Mouse (Mus musculus): ENCODE results near the gene Micu2. TPM values are rescaled to one million over a fixed set of nuclear protein-coding genes. Genes with fewer than 3 reads are reported as not detected.

The Micu2 gene
- polyA plus RNA-seq, 1 experiment = 10.7 TPM

DNA sequence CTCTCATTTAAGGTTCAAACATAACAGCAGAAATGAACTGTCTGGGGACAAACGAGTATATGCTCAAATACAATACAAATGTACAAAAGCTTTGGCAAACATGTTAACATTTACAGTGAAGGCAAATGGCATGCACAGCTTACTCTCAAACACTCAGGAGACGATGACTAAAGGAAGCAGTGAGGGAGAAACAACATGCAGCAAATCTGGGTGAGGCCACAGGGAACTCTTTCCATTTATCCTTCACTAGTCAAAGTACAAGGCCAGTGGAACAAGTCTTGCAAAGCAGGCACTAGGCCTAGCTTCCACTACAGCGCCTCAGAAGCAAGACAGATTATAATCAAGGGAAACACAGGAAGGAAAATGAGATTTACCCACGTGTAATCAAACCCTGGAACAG lies 116.3 kb downstream of the Micu2 start:
- TF ChIP-seq CTCF (IDR thresholded peaks at IDR 0.05; ENCODE audit: extremely low read depth, insufficient read depth, insufficient read length, insufficient replicate concordance) (no peak), POLR2A (IDR thresholded peaks at IDR 0.05; ENCODE audit: low read depth, low read length) (no peak)

GRCm38 (mm10) chr14:57881793-57882192 lies 117.3 kb downstream of the Micu2 start:
- H3K4me1 ChIP-seq (ENCODE audit: control insufficient read depth, insufficient read depth, insufficient read length) = peaks cover 3% of the 10 kb centered on the region
- 68% methylated on average over 4 of the region's 4 CpGs for WGBS
- H3K4me3 ChIP-seq (ENCODE audit: extremely low read depth, insufficient read depth, insufficient read length) = no peak overlapping the region
- TF ChIP-seq POLR2A (IDR thresholded peaks at IDR 0.05; ENCODE audit: low read depth, low read length) (no peak), CTCF (IDR thresholded peaks at IDR 0.05; ENCODE audit: extremely low read depth, insufficient read depth, insufficient read length, insufficient replicate concordance) (no peak)
- no peaks in the 10 kb centered on the region for H3K36me3 ChIP-seq (ENCODE audit: control insufficient read depth, insufficient read depth, low read length)
- no peak for DNase-seq (ENCODE audit: low read depth in 1 of 2, low spot score in 2 of 2)
- H3K27ac ChIP-seq (ENCODE audit: insufficient read depth, low read length) = peak overlapping the region; percentile 1; the same call in 1 of the 2 replicates
- no peaks in the 10 kb centered on the region for H3K27me3 ChIP-seq (ENCODE audit: control insufficient read depth, insufficient read depth, low read length)

More for the DNA sequence above, 116.3 kb downstream of the Micu2 start:
- no peak for DNase-seq (ENCODE audit: low read depth in 1 of 2, low spot score in 2 of 2)
- no peak overlapping the region for H3K27ac ChIP-seq (ENCODE audit: insufficient read depth, low read length)
- H3K4me3 ChIP-seq (ENCODE audit: extremely low read depth, insufficient read depth, insufficient read length) = no peak overlapping the region
- no peaks in the 10 kb centered on the region for H3K36me3 ChIP-seq (ENCODE audit: control insufficient read depth, insufficient read depth, low read length)
- H3K27me3 ChIP-seq (ENCODE audit: control insufficient read depth, insufficient read depth, low read length) = no peaks in the 10 kb centered on the region
- peaks cover 5% of the 10 kb centered on the region for H3K4me1 ChIP-seq (ENCODE audit: control insufficient read depth, insufficient read depth, insufficient read length)
- WGBS = 53% methylated on average over 4 of the region's 4 CpGs

GRCm38 (mm10) chr14:57881074-57881473 lies 118.0 kb downstream of the Micu2 start:
- Histone ChIP-seq H3K27ac (ENCODE audit: insufficient read depth, low read length) (no peak overlapping the region), H3K4me1 (ENCODE audit: control insufficient read depth, insufficient read depth, insufficient read length) (peaks cover 3% of the 10 kb centered on the region), H3K4me3 (ENCODE audit: extremely low read depth, insufficient read depth, insufficient read length) (no peak overlapping the region), H3K27me3 (ENCODE audit: control insufficient read depth, insufficient read depth, low read length) (no peaks in the 10 kb centered on the region), H3K36me3 (ENCODE audit: control insufficient read depth, insufficient read depth, low read length) (no peaks in the 10 kb centered on the region)
- no peak for DNase-seq (ENCODE audit: low read depth in 1 of 2, low spot score in 2 of 2)
- TF ChIP-seq POLR2A (IDR thresholded peaks at IDR 0.05; ENCODE audit: low read depth, low read length) (no peak), CTCF (IDR thresholded peaks at IDR 0.05; ENCODE audit: extremely low read depth, insufficient read depth, insufficient read length, insufficient replicate concordance) (no peak)

DNA sequence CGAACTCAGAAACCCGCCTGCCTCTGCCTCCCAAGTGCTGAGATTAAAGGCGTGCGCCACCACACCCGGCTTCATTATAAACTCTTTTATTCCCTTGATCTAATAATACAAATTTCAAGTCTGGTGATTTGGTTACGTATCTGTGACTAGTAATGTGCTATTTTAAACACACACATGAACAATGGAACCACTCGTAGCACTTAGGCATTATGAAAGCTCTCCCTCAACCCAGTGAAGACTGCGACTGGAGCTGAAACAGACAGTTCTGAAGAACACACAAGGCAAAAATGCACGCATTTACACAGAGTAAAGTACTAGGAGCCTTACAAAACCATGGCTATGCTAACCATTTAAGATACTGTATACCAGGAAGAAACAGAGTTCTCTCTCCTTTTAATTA lies 121.1 kb downstream of the Micu2 start:
- no peak overlapping the region for H3K27ac ChIP-seq (ENCODE audit: insufficient read depth, low read length)
- peaks cover 2% of the 10 kb centered on the region; the same call in 1 of the 2 replicates for H3K36me3 ChIP-seq (ENCODE audit: control insufficient read depth, insufficient read depth, low read length)
- TF ChIP-seq POLR2A (IDR thresholded peaks at IDR 0.05; ENCODE audit: low read depth, low read length) (no peak), CTCF (IDR thresholded peaks at IDR 0.05; ENCODE audit: extremely low read depth, insufficient read depth, insufficient read length, insufficient replicate concordance) (no peak)
- WGBS = 90% methylated on average over 9 of the region's 9 CpGs
- H3K4me3 ChIP-seq (ENCODE audit: extremely low read depth, insufficient read depth, insufficient read length) = no peak overlapping the region
- no peaks in the 10 kb centered on the region for H3K27me3 ChIP-seq (ENCODE audit: control insufficient read depth, insufficient read depth, low read length)
- H3K4me1 ChIP-seq (ENCODE audit: control insufficient read depth, insufficient read depth, insufficient read length) = peaks cover 3% of the 10 kb centered on the region
- no peak for DNase-seq (ENCODE audit: low read depth in 1 of 2, low spot score in 2 of 2)

- Histone ChIP-seq H3K27ac (ENCODE audit: insufficient read depth, low read length) (no peak overlapping the region), H3K4me1 (ENCODE audit: control insufficient read depth, insufficient read depth, insufficient read length) (no peaks in the 10 kb centered on the region; the same call in 1 of the 2 replicates), H3K36me3 (ENCODE audit: control insufficient read depth, insufficient read depth, low read length) (peaks cover 5% of the 10 kb centered on the region; the same call in 1 of the 2 replicates), H3K27me3 (ENCODE audit: control insufficient read depth, insufficient read depth, low read length) (no peaks in the 10 kb centered on the region), H3K4me3 (ENCODE audit: extremely low read depth, insufficient read depth, insufficient read length) (no peak overlapping the region)
- WGBS = 94% methylated on average over 3 of the region's 3 CpGs
- no peak for TF ChIP-seq CTCF (IDR thresholded peaks at IDR 0.05; ENCODE audit: extremely low read depth, insufficient read depth, insufficient read length, insufficient replicate concordance)
- TF ChIP-seq POLR2A (IDR thresholded peaks at IDR 0.05; ENCODE audit: low read depth, low read length) = no peak
- DNase-seq (ENCODE audit: low read depth in 1 of 2, low spot score in 2 of 2) = no peak
Measured at GRCm38 (mm10) chr14:57866676-57867276, 132.3 kb downstream of the Micu2 start.

Other genes with a start within 250 kb of the Micu2 start
- gene Lats2, start 240.9 kb downstream of the Micu2 start, polyA plus RNA-seq (2012; rRNA removed) = 35.2 and 47.3 TPM in 2 replicates
- 3.5 and 6.2 TPM in 2 replicates for gene Sap18, start 201.1 kb downstream of the Micu2 start, polyA plus RNA-seq (2012; rRNA removed)
- 0.84 and 0.85 TPM in 2 replicates for gene Ska3, start 173.1 kb downstream of the Micu2 start, polyA plus RNA-seq (2012; rRNA removed)
- gene Mrpl57, start 173.0 kb downstream of the Micu2 start, polyA plus RNA-seq (2012; rRNA removed) = 33.4 and 41.8 TPM in 2 replicates
- gene Zdhhc20, start 109.0 kb downstream of the Micu2 start, polyA plus RNA-seq (2012; rRNA removed) = 4.3 and 5.1 TPM in 2 replicates
- not detected in 2 replicates for gene Fgf9, start 71.3 kb upstream of the Micu2 start, polyA plus RNA-seq (2012; rRNA removed)

All from spleen, adult 2 months (tissue).